Comparison of ENCODE assay signal across 8 mouse cellular contexts in the genomic region with DNA sequence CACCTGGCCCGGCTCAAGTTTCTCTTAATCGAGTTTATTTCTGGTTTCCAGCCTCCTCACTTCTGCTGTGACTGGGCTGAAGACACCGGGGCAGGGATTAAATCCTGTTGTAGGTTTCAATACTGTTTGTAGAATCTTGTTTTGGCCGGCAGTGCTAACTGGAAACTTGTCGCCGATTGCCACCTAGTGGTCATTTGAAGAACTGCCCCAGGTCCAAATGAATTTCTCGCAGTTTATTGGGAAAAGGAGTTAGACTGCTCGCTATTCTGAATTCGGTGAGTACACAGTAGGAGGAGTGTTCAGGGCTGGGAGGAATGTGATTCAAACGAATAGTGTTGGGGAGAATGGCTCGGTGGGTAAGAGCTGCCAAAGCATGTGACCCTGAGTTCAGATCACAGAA. TPM values are rescaled to one million over a fixed set of nuclear protein-coding genes. Genes with fewer than 3 reads are reported as not detected.
A peak's percentile ranks its signal among the peaks of the same experiment; 100 is the strongest.
DNase-seq lines count a peak whose midpoint lies in the region; ATAC-seq lines count a peak whose summit lies in the region.

No protein-coding gene starts in this region.

- no peaks in the 10 kb centered on the region for H3K27me3 ChIP-seq in forebrain, embryonic 15.5 days
- H3K27me3 ChIP-seq in hindbrain, embryonic 15.5 days, result no peaks in the 10 kb centered on the region

- no peaks in the 10 kb centered on the region for H3K4me1 ChIP-seq in forebrain, embryonic 15.5 days
- H3K4me1 ChIP-seq in hindbrain, embryonic 15.5 days (replicated peaks), result no peaks in the 10 kb centered on the region

- ATAC-seq in cerebellum, adult (ENCODE audit: insufficient number of reproducible peaks, low FRiP score, low TSS enrichment), result peak; percentile 56; the same call in 1 of the 2 replicates
- ATAC-seq in forebrain, embryonic 15.5 days (replicated peaks), result 0 out of 2 replicates have a peak, but pooled peaks have one; percentile 51
- 0 out of 2 replicates have a peak, but pooled peaks have one; percentile 46 for ATAC-seq in hindbrain, embryonic 15.5 days (ENCODE audit: low FRiP score, low read depth)

- peak; percentile 83 for DNase-seq in MN1 (ENCODE audit: low spot score)
- peak; percentile 76 to 80 for DNase-seq in layer of hippocampus, postnatal 36 days
- peak; percentile 67 to 86 for DNase-seq in lung, postnatal 4 days
- peak; percentile 90 to 92 for DNase-seq in right cerebral cortex, adult 2 months (ENCODE audit: low spot score in 2 of 2)
- DNase-seq in urinary bladder, postnatal 10 days (ENCODE audit: low spot score), result peak; percentile 53

- no peaks in the 10 kb centered on the region for H3K36me3 ChIP-seq in forebrain, embryonic 15.5 days
- no peaks in the 10 kb centered on the region for H3K36me3 ChIP-seq in hindbrain, embryonic 15.5 days

- 2% methylated on average over 11 of the region's 11 CpGs for WGBS in forebrain, embryonic 15.5 days
- 4% methylated on average over 11 of the region's 11 CpGs for WGBS in hindbrain, embryonic 15.5 days

- no peak overlapping the region for H3K9ac ChIP-seq in forebrain, embryonic 15.5 days (replicated peaks)
- no peak overlapping the region for H3K9ac ChIP-seq in hindbrain, embryonic 15.5 days

- H3K4me3 ChIP-seq in forebrain, embryonic 15.5 days, result no peak overlapping the region
- H3K4me3 ChIP-seq in hindbrain, embryonic 15.5 days, result no peak overlapping the region

- no peaks in the 10 kb centered on the region for H3K9me3 ChIP-seq in forebrain, embryonic 15.5 days
- H3K9me3 ChIP-seq in hindbrain, embryonic 15.5 days, result no peaks in the 10 kb centered on the region

- no peak overlapping the region for H3K4me2 ChIP-seq in forebrain, embryonic 15.5 days (replicated peaks)
- no peak overlapping the region for H3K4me2 ChIP-seq in hindbrain, embryonic 15.5 days

- H3K27ac ChIP-seq in forebrain, embryonic 15.5 days (replicated peaks), result no peak overlapping the region
- H3K27ac ChIP-seq in hindbrain, embryonic 15.5 days (replicated peaks), result no peak overlapping the region

RNA-seq across cellular contexts. Expression of a gene that starts 23.9 kb away (rescaled TPM):
- polyA plus RNA-seq in forebrain, embryonic 15.5 days (2015; fragmentation: Nextera tagmentation; extraction: Ambion mirVana), result 15.6 and 17.7 TPM in 2 replicates
- polyA plus RNA-seq in hindbrain, embryonic 15.5 days (2015; fragmentation: Nextera tagmentation; extraction: Ambion mirVana), result 8.4 and 8.9 TPM in 2 replicates
- 1 to 10 TPM; 3.7 to 5.9 TPM for total RNA-seq in layer of hippocampus, postnatal 36 days (2021)

RNA-seq across cellular contexts. Expression of a gene that starts 35.0 kb away (rescaled TPM):
- polyA plus RNA-seq in forebrain, embryonic 15.5 days (2015; fragmentation: Nextera tagmentation; extraction: Ambion mirVana), result not detected in 2 replicates
- 0.17 TPM in 1 of 2 replicates, not detected in the other for polyA plus RNA-seq in hindbrain, embryonic 15.5 days (2015; fragmentation: Nextera tagmentation; extraction: Ambion mirVana)
- not detected for total RNA-seq in layer of hippocampus, postnatal 36 days (2021)

RNA-seq across cellular contexts. Expression of a gene that starts 35.1 kb away (rescaled TPM):
- 22.3 and 22.9 TPM in 2 replicates for polyA plus RNA-seq in forebrain, embryonic 15.5 days (2015; fragmentation: Nextera tagmentation; extraction: Ambion mirVana)
- 26.3 and 32.6 TPM in 2 replicates for polyA plus RNA-seq in hindbrain, embryonic 15.5 days (2015; fragmentation: Nextera tagmentation; extraction: Ambion mirVana)
- total RNA-seq in layer of hippocampus, postnatal 36 days (2021), result 10 to 100 TPM; 42.7 to 45.8 TPM

RNA-seq across cellular contexts. Expression of a gene that starts 37.8 kb away (rescaled TPM):
- polyA plus RNA-seq in forebrain, embryonic 15.5 days (2015; fragmentation: Nextera tagmentation; extraction: Ambion mirVana), result 1.3 and 1.6 TPM in 2 replicates
- 1.2 and 1.3 TPM in 2 replicates for polyA plus RNA-seq in hindbrain, embryonic 15.5 days (2015; fragmentation: Nextera tagmentation; extraction: Ambion mirVana)
- total RNA-seq in layer of hippocampus, postnatal 36 days (2021), result not detected
